Mouse (Mus musculus) erythroblast, embryonic 14.5 days (primary cell): ENCODE measurements around the gene Usp8.

Experiments
- GATA1 ChIP-seq: IDR thresholded peaks from 2 replicates; pipeline ENCODE4 v1.6.1; 2012; ENCODE audit warnings: low read length, inconsistent platforms, mixed read lengths
- TAL1 ChIP-seq: IDR thresholded peaks from 3 replicates; pipeline ENCODE4 v1.6.1; 2012; ENCODE audit warnings: low read length, inconsistent platforms, mixed read lengths

GRCm38 (mm10) chr2:126769431-126770181 lies 62.5 kb downstream of the Usp8 start:
- TF ChIP-seq GATA1 (no peak), TAL1 (no peak)
